8 mouse cellular contexts compared by ENCODE assay signal in genomic region chr4:107313690-107314478, GRCm38 (mm10). TPM values are rescaled to one million over a fixed set of nuclear protein-coding genes. Genes with fewer than 3 reads are reported as not detected.
DNase-seq lines count a peak whose midpoint lies in the region; ATAC-seq and TF ChIP-seq lines count a peak whose summit lies in the region.

TSS of gene Yipf1 (plus strand) at chr4:107314363.

- no peaks in the 10 kb centered on the region for H3K36me3 ChIP-seq in ES-Bruce4 (ENCODE audit: control insufficient read depth, insufficient read depth, low read length, poor library complexity, severe bottlenecking)
- peaks cover 14% of the 10 kb centered on the region for H3K36me3 ChIP-seq in forebrain, embryonic 14.5 days (ENCODE audit: control insufficient read depth, insufficient read depth, low read length)
- peaks cover 23% of the 10 kb centered on the region for H3K36me3 ChIP-seq in neural tube, embryonic 15.5 days

- no peak within 1 kb of the TSS for H3K27ac ChIP-seq in ES-Bruce4 (ENCODE audit: insufficient read depth, low read length)
- H3K27ac ChIP-seq in forebrain, embryonic 14.5 days (ENCODE audit: low read depth, low read length) = no peak within 1 kb of the TSS
- peak within 1 kb of the TSS; percentile 76 for H3K27ac ChIP-seq in neural tube, embryonic 15.5 days (replicated peaks)

- no peaks in the 10 kb centered on the region for H3K27me3 ChIP-seq in ES-Bruce4 (ENCODE audit: control insufficient read depth, insufficient read depth, low read length, poor library complexity, severe bottlenecking)
- no peaks in the 10 kb centered on the region for H3K27me3 ChIP-seq in forebrain, embryonic 14.5 days (replicated peaks; ENCODE audit: control insufficient read depth, insufficient read depth, low read length)
- no peaks in the 10 kb centered on the region for H3K27me3 ChIP-seq in neural tube, embryonic 15.5 days (replicated peaks)

- H3K9me3 ChIP-seq in ES-Bruce4 (replicated peaks; ENCODE audit: control insufficient read depth, insufficient read depth, low read length, poor library complexity, severe bottlenecking) = no peaks in the 10 kb centered on the region
- no peaks in the 10 kb centered on the region for H3K9me3 ChIP-seq in forebrain, embryonic 14.5 days (replicated peaks; ENCODE audit: control insufficient read depth, low read length)
- H3K9me3 ChIP-seq in neural tube, embryonic 15.5 days (replicated peaks) = no peaks in the 10 kb centered on the region

- peak within 1 kb of the TSS; percentile 93 for H3K4me3 ChIP-seq in ES-Bruce4 (ENCODE audit: low read depth, low read length)
- H3K4me3 ChIP-seq in forebrain, embryonic 14.5 days (ENCODE audit: low read depth, low read length) = peak within 1 kb of the TSS; percentile 54
- H3K4me3 ChIP-seq in neural tube, embryonic 15.5 days (replicated peaks) = peak within 1 kb of the TSS; percentile 74

- TF ChIP-seq CTCF in ES-Bruce4 (IDR thresholded peaks at IDR 0.05; ENCODE audit: low read depth, low read length) = no peak

- intact Hi-C loops in heart, postnatal 14 days (cut with DNase I) = loop anchor here (2.0 kb wide), 2 partner anchors 59 to 135 kb away; partner anchors contain the start of genes Tceanc2 and Tmem59

- TF ChIP-seq POLR2A in ES-Bruce4 (IDR thresholded peaks at IDR 0.05; ENCODE audit: insufficient read depth, low read length) = peak; percentile 52

- peak within 1 kb of the TSS; percentile 63 for H3K4me2 ChIP-seq in forebrain, embryonic 14.5 days (ENCODE audit: low read length)
- peak within 1 kb of the TSS; percentile 78 for H3K4me2 ChIP-seq in neural tube, embryonic 15.5 days

- peak; percentile 94 for ATAC-seq in cerebellum, adult (ENCODE audit: insufficient number of reproducible peaks, low FRiP score, low TSS enrichment)
- ATAC-seq in forebrain, embryonic 14.5 days = peak; percentile 97
- ATAC-seq in neural tube, embryonic 15.5 days (ENCODE audit: low FRiP score) = peak; percentile 93

- no peaks in the 10 kb centered on the region for H3K4me1 ChIP-seq in ES-Bruce4 (ENCODE audit: control insufficient read depth, insufficient read depth, low read length)
- H3K4me1 ChIP-seq in forebrain, embryonic 14.5 days (ENCODE audit: control insufficient read depth, insufficient read depth, low read length) = peaks cover 6% of the 10 kb centered on the region; the same call in 1 of the 2 replicates
- peaks cover 19% of the 10 kb centered on the region for H3K4me1 ChIP-seq in neural tube, embryonic 15.5 days

- DNase-seq in forebrain, embryonic 14.5 days (ENCODE audit: low spot score) = peak; percentile 95
- peak; percentile 88 to 92 for DNase-seq in heart, postnatal 14 days
- DNase-seq in layer of hippocampus, adult 11-12 months (ENCODE audit: low spot score) = peak; percentile 89
- peak; percentile 94 to 95 for DNase-seq in lung, adult 18-20 months
- peak; percentile 87 for DNase-seq in testis, postnatal 14 days (ENCODE audit: low spot score)

- WGBS in forebrain, embryonic 14.5 days = under 1% methylated on average over 29 of the region's 29 CpGs
- WGBS in neural tube, embryonic 15.5 days = under 1% methylated on average over 29 of the region's 29 CpGs

- H3K9ac ChIP-seq in ES-Bruce4 (ENCODE audit: low read depth, poor library complexity, severe bottlenecking) = peak within 1 kb of the TSS; percentile 44
- H3K9ac ChIP-seq in forebrain, embryonic 14.5 days (ENCODE audit: low read length) = peak within 1 kb of the TSS; percentile 62
- H3K9ac ChIP-seq in neural tube, embryonic 15.5 days (replicated peaks) = peak within 1 kb of the TSS; percentile 67

- no peak for TF ChIP-seq EP300 in ES-Bruce4 (IDR thresholded peaks at IDR 0.05; ENCODE audit: insufficient read depth, low read depth, low read length)

RNA-seq across cellular contexts. Expression of gene Yipf1, which starts in this region (rescaled TPM):
- 24.5 and 26.6 TPM in 2 replicates for polyA plus RNA-seq in ES-Bruce4 (2011; ENCODE audit: insufficient read depth, insufficient read length, low read depth, missing spikeins)
- polyA plus RNA-seq in forebrain, embryonic 14.5 days (2014; fragmentation: Nextera tagmentation; extraction: Ambion mirVana) = 57.9 and 66.4 TPM in 2 replicates
- 10 to 100 TPM; 22.3 to 25.3 TPM for total RNA-seq in heart, postnatal 14 days (2021)
- 68.4 and 73.1 TPM in 2 replicates for polyA plus RNA-seq in neural tube, embryonic 15.5 days (2015; fragmentation: Nextera tagmentation; extraction: Ambion mirVana)
